Mouse (Mus musculus): ENCODE data around the gene Rnaseh2a.
A peak's percentile ranks its signal among the peaks of the same experiment; 100 is the strongest.

DNA sequence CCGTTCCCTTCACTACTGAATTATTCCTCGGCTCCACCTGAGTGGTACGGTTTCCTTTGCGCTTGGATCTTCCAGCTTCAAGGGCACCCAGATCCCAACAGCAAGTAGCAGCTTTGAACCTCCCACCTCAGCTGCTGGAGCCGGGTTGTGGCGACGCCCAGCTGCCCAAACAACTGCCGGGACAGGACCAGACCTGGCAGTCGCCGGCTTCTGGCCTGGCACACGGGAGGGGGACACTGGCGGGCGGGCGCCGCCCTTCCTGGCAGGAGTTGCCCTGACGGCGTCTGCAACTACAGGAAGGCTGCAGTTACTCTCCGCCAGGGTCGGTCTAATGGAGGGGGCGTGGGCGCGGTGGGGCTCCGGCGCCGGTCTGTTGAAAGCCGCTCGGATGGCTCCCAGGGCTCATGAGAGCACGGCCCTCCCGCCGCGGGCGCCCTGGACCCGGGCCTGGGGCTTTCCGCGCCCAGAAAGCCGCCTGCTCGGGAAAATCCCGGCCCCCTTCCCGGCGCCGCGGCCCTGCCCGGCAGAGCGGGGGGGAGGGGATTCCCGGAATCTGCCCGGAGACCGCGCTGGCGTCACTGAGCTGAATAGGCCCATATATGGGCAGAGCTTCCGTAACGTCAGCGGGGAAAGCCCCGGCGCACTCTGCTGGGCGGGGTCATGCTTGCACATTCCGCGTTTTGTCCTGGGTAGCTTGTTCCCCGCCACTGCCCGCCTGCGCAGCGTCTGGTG lies 6.6 kb upstream of the Rnaseh2a start:
- TF ChIP-seq CTCF (IDR thresholded peaks at IDR 0.05; ENCODE audit: insufficient read depth, low read depth, low read length) (no peak), POLR2A (IDR thresholded peaks at IDR 0.05; ENCODE audit: insufficient read depth, low read depth, low read length) (peak; percentile 65)
